17 mouse cellular contexts compared by ENCODE assay signal in genomic region chr16:25104603-25105002, GRCm38 (mm10).
DNase-seq lines count a peak whose midpoint lies in the region; ATAC-seq and TF ChIP-seq lines count a peak whose summit lies in the region.
"Had no signal": no experiment of that assay in that cellular context is flagged by ENCODE, and none has a peak within 500 bp of the region (broad histone marks: within the 10 kb centered on the region; RNA-seq: fewer than 3 reads in every experiment).

No protein-coding gene starts in this region.

- DNase-seq in left cerebral cortex, adult 11 months (ENCODE audit: low spot score), result peak; percentile 19
- DNase-seq in left cerebral cortex, adult 18-20 months (ENCODE audit: low spot score in 2 of 2), result no peak
- DNase-seq in embryo, embryonic 9.5 days (ENCODE audit: extremely low spot score), result peak; percentile 1
- no peak for DNase-seq in kidney, adult 11 months
- no peak for DNase-seq in lung, adult 2 months
- DNase-seq: adrenal gland, postnatal 25 days; cerebellum, adult 2 months; gastrocnemius, postnatal 10 days; kidney, adult 8-10 months; spleen, adult 18-20 months; thymus, adult 2 months had no signal

- no peak overlapping the region for H3K4me3 ChIP-seq in hindbrain, embryonic 13.5 days
- H3K4me3 ChIP-seq in neural tube, embryonic 13.5 days, result no peak overlapping the region
- no peak overlapping the region for H3K4me3 ChIP-seq in lung, adult 2 months (replicated peaks; ENCODE audit: extremely low read depth, low read depth, low read length)
- H3K4me3 ChIP-seq: embryonic facial prominence, embryonic 13.5 days; liver, embryonic 12.5 days had no signal

- no peak overlapping the region for H3K27ac ChIP-seq in hindbrain, embryonic 13.5 days
- H3K27ac ChIP-seq in neural tube, embryonic 13.5 days (replicated peaks), result 0 out of 2 replicates have a peak overlapping the region, but pooled peaks have one; percentile 14
- H3K27ac ChIP-seq: embryonic facial prominence, embryonic 13.5 days; liver, embryonic 12.5 days; macrophage had no signal

- WGBS in hindbrain, embryonic 13.5 days, result 17% methylated on average over 2 of the region's 2 CpGs
- WGBS in neural tube, embryonic 13.5 days, result 10% methylated on average over 2 of the region's 2 CpGs
- 54% methylated on average over 2 of the region's 2 CpGs for WGBS in lung, adult 2 months

- no peak for TF ChIP-seq POLR2A in lung, adult 2 months (IDR thresholded peaks at IDR 0.05; ENCODE audit: borderline replicate concordance, extremely low read depth, low read depth, low read length)

- H3K9ac ChIP-seq in hindbrain, embryonic 13.5 days, result no peak overlapping the region
- H3K9ac ChIP-seq in neural tube, embryonic 13.5 days, result no peak overlapping the region
- H3K9ac ChIP-seq: embryonic facial prominence, embryonic 13.5 days; liver, embryonic 12.5 days had no signal

- ATAC-seq in hindbrain, embryonic 13.5 days (ENCODE audit: low FRiP score), result peak; percentile 83
- peak; percentile 93 for ATAC-seq in neural tube, embryonic 13.5 days (ENCODE audit: low read depth)
- ATAC-seq: CD4-positive, CD25-positive, alpha-beta regulatory T cell, adult 4 months; liver, embryonic 12.5 days had no signal

- peaks cover 6% of the 10 kb centered on the region; the same call in 1 of the 2 replicates for H3K4me1 ChIP-seq in hindbrain, embryonic 13.5 days (replicated peaks)
- peaks cover 14% of the 10 kb centered on the region for H3K4me1 ChIP-seq in neural tube, embryonic 13.5 days (replicated peaks)
- H3K4me1 ChIP-seq in lung, adult 2 months (ENCODE audit: control insufficient read depth, insufficient read depth, low read length), result no peaks in the 10 kb centered on the region
- H3K4me1 ChIP-seq: embryonic facial prominence, embryonic 13.5 days; liver, embryonic 12.5 days had no signal

- no peaks in the 10 kb centered on the region for H3K36me3 ChIP-seq in hindbrain, embryonic 13.5 days
- H3K36me3 ChIP-seq in neural tube, embryonic 13.5 days, result no peaks in the 10 kb centered on the region
- H3K36me3 ChIP-seq: embryonic facial prominence, embryonic 13.5 days; liver, embryonic 12.5 days had no signal

- no peaks in the 10 kb centered on the region for H3K9me3 ChIP-seq in hindbrain, embryonic 13.5 days
- peaks cover under 1% of the 10 kb centered on the region; the same call in 1 of the 2 replicates for H3K9me3 ChIP-seq in neural tube, embryonic 13.5 days
- H3K9me3 ChIP-seq: embryonic facial prominence, embryonic 13.5 days; liver, embryonic 12.5 days had no signal

- TF ChIP-seq CTCF in lung, adult 2 months (IDR thresholded peaks at IDR 0.05; ENCODE audit: insufficient read depth, low read length), result no peak

- H3K4me2 ChIP-seq in hindbrain, embryonic 13.5 days, result no peak overlapping the region
- no peak overlapping the region for H3K4me2 ChIP-seq in neural tube, embryonic 13.5 days
- H3K4me2 ChIP-seq: embryonic facial prominence, embryonic 13.5 days; liver, embryonic 12.5 days had no signal

- H3K27me3 ChIP-seq in hindbrain, embryonic 13.5 days, result no peaks in the 10 kb centered on the region
- H3K27me3 ChIP-seq in neural tube, embryonic 13.5 days, result no peaks in the 10 kb centered on the region
- H3K27me3 ChIP-seq: embryonic facial prominence, embryonic 13.5 days; liver, embryonic 12.5 days had no signal

Comparison
In these comparisons a context has a peak if more than half of its experiments do, and no peak if none do; other contexts are left out.
1. DNase-seq: peak in left cerebral cortex, adult 11 months (single experiment) and embryo, embryonic 9.5 days (single experiment); none in left cerebral cortex, adult 18-20 months (0 of 2), kidney, adult 11 months (single experiment) and lung, adult 2 months (single experiment).